Mouse (Mus musculus): ENCODE data around the gene Cdc27. TPM values are rescaled to one million over a fixed set of nuclear protein-coding genes. Genes with fewer than 3 reads are reported as not detected.

The Cdc27 gene
- polyA plus RNA-seq, 1 experiment from 2014 or later, result 11.0 TPM

- WGBS, result 84% methylated on average over 6 of the region's 6 CpGs
- no peak for TF ChIP-seq CTCF (IDR thresholded peaks at IDR 0.05; ENCODE audit: low read depth)
- no peak overlapping the region for H3K9ac ChIP-seq (ENCODE audit: low read depth, low read length)
- no peak overlapping the region for H3K27ac ChIP-seq (ENCODE audit: low read depth, low read length)
- no peaks in the 10 kb centered on the region for H3K36me3 ChIP-seq (ENCODE audit: control insufficient read depth, insufficient read depth)
- no peaks in the 10 kb centered on the region for H3K4me1 ChIP-seq (replicated peaks; ENCODE audit: control insufficient read depth, insufficient read depth, low read length)
- no peaks in the 10 kb centered on the region for H3K9me3 ChIP-seq (ENCODE audit: control insufficient read depth)
- no peak overlapping the region for H3K4me2 ChIP-seq (replicated peaks; ENCODE audit: low read depth)
- no peaks in the 10 kb centered on the region for H3K27me3 ChIP-seq (replicated peaks; ENCODE audit: control insufficient read depth, insufficient read depth, low read length)
- ATAC-seq, result no peak
- H3K4me3 ChIP-seq (ENCODE audit: low read depth, low read length), result no peak overlapping the region
Observed at GRCm38 (mm10) chr11:104566097-104566496, 15.7 kb upstream of the Cdc27 start.

GRCm38 (mm10) chr11:104565172-104565571, 14.8 kb upstream of the Cdc27 start:
- H3K9me3 ChIP-seq (ENCODE audit: control insufficient read depth), result no peaks in the 10 kb centered on the region
- H3K9ac ChIP-seq (ENCODE audit: low read depth, low read length), result no peak overlapping the region
- H3K4me2 ChIP-seq (replicated peaks; ENCODE audit: low read depth), result no peak overlapping the region
- no peaks in the 10 kb centered on the region for H3K27me3 ChIP-seq (replicated peaks; ENCODE audit: control insufficient read depth, insufficient read depth, low read length)
- no peaks in the 10 kb centered on the region for H3K36me3 ChIP-seq (ENCODE audit: control insufficient read depth, insufficient read depth)
- no peak for ATAC-seq
- no peak overlapping the region for H3K4me3 ChIP-seq (ENCODE audit: low read depth, low read length)
- no peaks in the 10 kb centered on the region for H3K4me1 ChIP-seq (replicated peaks; ENCODE audit: control insufficient read depth, insufficient read depth, low read length)
- no peak for TF ChIP-seq CTCF (IDR thresholded peaks at IDR 0.05; ENCODE audit: low read depth)
- 81% methylated on average over 9 of the region's 9 CpGs for WGBS
- no peak overlapping the region for H3K27ac ChIP-seq (ENCODE audit: low read depth, low read length)

- H3K4me1 ChIP-seq (replicated peaks; ENCODE audit: control insufficient read depth, insufficient read depth, low read length), result no peaks in the 10 kb centered on the region
- no peaks in the 10 kb centered on the region for H3K9me3 ChIP-seq (ENCODE audit: control insufficient read depth)
- 78% methylated on average over 1 of the region's 1 CpGs for WGBS
- no peaks in the 10 kb centered on the region for H3K27me3 ChIP-seq (replicated peaks; ENCODE audit: control insufficient read depth, insufficient read depth, low read length)
- no peaks in the 10 kb centered on the region for H3K36me3 ChIP-seq (ENCODE audit: control insufficient read depth, insufficient read depth)
- H3K27ac ChIP-seq (ENCODE audit: low read depth, low read length), result no peak overlapping the region
- no peak overlapping the region for H3K4me3 ChIP-seq (ENCODE audit: low read depth, low read length)
- no peak for TF ChIP-seq CTCF (IDR thresholded peaks at IDR 0.05; ENCODE audit: low read depth)
- no peak overlapping the region for H3K4me2 ChIP-seq (replicated peaks; ENCODE audit: low read depth)
- no peak for ATAC-seq
- no peak overlapping the region for H3K9ac ChIP-seq (ENCODE audit: low read depth, low read length)
Observed at GRCm38 (mm10) chr11:104563496-104563895, 13.1 kb upstream of the Cdc27 start.

DNA sequence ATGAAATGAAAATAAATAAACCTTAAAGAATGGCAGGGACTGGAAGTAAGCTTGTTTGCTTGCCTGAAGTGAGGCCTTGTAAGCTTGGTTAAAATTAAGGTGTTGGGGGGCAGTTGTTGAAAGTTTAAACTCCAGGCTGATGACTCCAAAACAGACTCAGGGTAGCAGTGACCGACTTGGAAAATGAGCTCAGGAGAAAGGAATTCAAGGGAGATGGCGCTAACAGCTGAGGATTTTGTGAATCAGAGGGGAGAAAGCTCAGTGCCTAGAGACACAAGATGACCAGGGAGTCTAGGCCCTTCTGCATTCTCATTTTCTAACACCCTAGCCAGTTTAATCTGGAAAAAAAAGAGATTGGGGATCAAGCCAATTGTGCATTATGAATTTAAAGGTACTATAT, 10.6 kb upstream of the Cdc27 start:
- H3K4me1 ChIP-seq (replicated peaks; ENCODE audit: control insufficient read depth, insufficient read depth, low read length), result no peaks in the 10 kb centered on the region
- H3K36me3 ChIP-seq (ENCODE audit: control insufficient read depth, insufficient read depth), result no peaks in the 10 kb centered on the region
- WGBS, result 45% methylated on average over 2 of the region's 2 CpGs
- H3K9me3 ChIP-seq (ENCODE audit: control insufficient read depth), result no peaks in the 10 kb centered on the region
- H3K9ac ChIP-seq (ENCODE audit: low read depth, low read length), result no peak overlapping the region
- H3K4me3 ChIP-seq (ENCODE audit: low read depth, low read length), result no peak overlapping the region
- no peak overlapping the region for H3K27ac ChIP-seq (ENCODE audit: low read depth, low read length)
- H3K4me2 ChIP-seq (replicated peaks; ENCODE audit: low read depth), result no peak overlapping the region
- TF ChIP-seq CTCF (IDR thresholded peaks at IDR 0.05; ENCODE audit: low read depth), result no peak
- no peaks in the 10 kb centered on the region for H3K27me3 ChIP-seq (replicated peaks; ENCODE audit: control insufficient read depth, insufficient read depth, low read length)
- no peak for ATAC-seq

GRCm38 (mm10) chr11:104558651-104559403, 8.4 kb upstream of the Cdc27 start:
- Histone ChIP-seq H3K4me2 (replicated peaks; ENCODE audit: low read depth) (no peak overlapping the region), H3K36me3 (ENCODE audit: control insufficient read depth, insufficient read depth) (no peaks in the 10 kb centered on the region), H3K9ac (ENCODE audit: low read depth, low read length) (no peak overlapping the region), H3K9me3 (ENCODE audit: control insufficient read depth) (no peaks in the 10 kb centered on the region), H3K4me3 (ENCODE audit: low read depth, low read length) (no peak overlapping the region), H3K27me3 (replicated peaks; ENCODE audit: control insufficient read depth, insufficient read depth, low read length) (no peaks in the 10 kb centered on the region), H3K27ac (ENCODE audit: low read depth, low read length) (no peak overlapping the region), H3K4me1 (replicated peaks; ENCODE audit: control insufficient read depth, insufficient read depth, low read length) (no peaks in the 10 kb centered on the region)
- WGBS, result 63% methylated on average over 4 of the region's 4 CpGs
- ATAC-seq, result no peak
- no peak for TF ChIP-seq CTCF (IDR thresholded peaks at IDR 0.05; ENCODE audit: low read depth)

DNA sequence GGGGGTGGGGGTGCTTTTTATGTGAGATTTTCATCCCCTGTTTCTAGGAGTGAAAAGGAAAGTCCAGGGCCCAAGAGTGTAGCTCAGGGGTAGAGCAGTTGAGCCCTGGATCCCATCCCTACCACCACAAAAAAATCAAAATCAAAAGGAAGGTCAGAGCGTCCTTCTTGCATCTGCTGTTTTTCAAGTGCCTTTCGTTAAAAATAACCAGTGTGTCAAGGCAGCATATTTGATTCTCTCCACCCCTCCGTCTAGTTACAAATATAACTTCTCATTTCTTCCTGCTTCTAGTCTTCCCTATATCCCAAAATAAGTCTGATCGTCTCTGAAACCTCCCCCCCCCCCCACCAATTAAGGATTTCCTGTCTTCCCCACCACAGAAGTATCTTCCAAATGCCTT, 7.6 kb upstream of the Cdc27 start:
- H3K4me1 ChIP-seq (replicated peaks; ENCODE audit: control insufficient read depth, insufficient read depth, low read length), result no peaks in the 10 kb centered on the region
- ATAC-seq, result no peak

More for the DNA sequence above, 7.6 kb upstream of the Cdc27 start:
- Histone ChIP-seq H3K4me3 (ENCODE audit: low read depth, low read length) (no peak overlapping the region), H3K9me3 (ENCODE audit: control insufficient read depth) (no peaks in the 10 kb centered on the region), H3K27ac (ENCODE audit: low read depth, low read length) (no peak overlapping the region), H3K36me3 (ENCODE audit: control insufficient read depth, insufficient read depth) (no peaks in the 10 kb centered on the region), H3K27me3 (replicated peaks; ENCODE audit: control insufficient read depth, insufficient read depth, low read length) (no peaks in the 10 kb centered on the region), H3K4me2 (replicated peaks; ENCODE audit: low read depth) (no peak overlapping the region), H3K9ac (ENCODE audit: low read depth, low read length) (no peak overlapping the region)
- 54% methylated on average over 4 of the region's 4 CpGs for WGBS
- TF ChIP-seq CTCF (IDR thresholded peaks at IDR 0.05; ENCODE audit: low read depth), result no peak

Measured in intestine, postnatal 0 days (tissue).